Mouse (Mus musculus): ENCODE measurements at regions not wholly inside any gene's neighbourhood (a gene's known extent, or its start where the extent isn't known, plus 50 kb on each side); places are given as distances from the start of the nearest gene placed in this dataset.
A peak's percentile ranks its signal among the peaks of the same experiment; 100 is the strongest.

DNA sequence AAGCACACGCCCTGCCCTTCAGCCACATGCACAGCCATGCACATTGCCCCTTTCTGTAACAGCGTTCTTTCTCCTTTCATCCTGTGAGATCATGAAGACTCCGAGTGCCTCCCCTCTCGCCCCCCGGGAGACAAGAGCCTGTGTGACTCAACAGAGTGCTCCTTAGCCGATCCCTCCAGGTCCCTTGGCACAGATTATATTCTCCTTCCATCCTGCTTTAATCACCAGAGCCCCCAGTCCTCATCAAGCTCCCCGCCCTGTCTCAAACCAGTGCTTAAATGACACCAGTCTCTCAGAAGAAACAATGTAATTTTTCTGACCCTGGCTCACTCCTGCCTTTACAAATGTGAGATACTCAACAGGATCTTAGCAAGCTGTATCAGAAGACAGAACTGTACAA, 155.5 kb downstream of the Plpp3 start:
- Histone ChIP-seq H3K4me2 (no peak overlapping the region), H3K9me3 (ENCODE audit: low read depth, low read length) (no peaks in the 10 kb centered on the region), H3K4me1 (ENCODE audit: insufficient read depth) (no peaks in the 10 kb centered on the region), H3K36me3 (ENCODE audit: insufficient read depth) (no peaks in the 10 kb centered on the region), H3K4me3 (ENCODE audit: low read depth, low read length) (no peak overlapping the region), H3K9ac (no peak overlapping the region), H3K27ac (ENCODE audit: low read depth) (no peak overlapping the region), H3K27me3 (ENCODE audit: insufficient read depth, low read length) (no peaks in the 10 kb centered on the region)
- DNase-seq = no peak
- no peak for TF ChIP-seq CTCF (IDR thresholded peaks at IDR 0.05; ENCODE audit: low read depth)
- WGBS = 73% methylated on average over 7 of the region's 7 CpGs
- ATAC-seq (ENCODE audit: insufficient read depth) = no peak

DNA sequence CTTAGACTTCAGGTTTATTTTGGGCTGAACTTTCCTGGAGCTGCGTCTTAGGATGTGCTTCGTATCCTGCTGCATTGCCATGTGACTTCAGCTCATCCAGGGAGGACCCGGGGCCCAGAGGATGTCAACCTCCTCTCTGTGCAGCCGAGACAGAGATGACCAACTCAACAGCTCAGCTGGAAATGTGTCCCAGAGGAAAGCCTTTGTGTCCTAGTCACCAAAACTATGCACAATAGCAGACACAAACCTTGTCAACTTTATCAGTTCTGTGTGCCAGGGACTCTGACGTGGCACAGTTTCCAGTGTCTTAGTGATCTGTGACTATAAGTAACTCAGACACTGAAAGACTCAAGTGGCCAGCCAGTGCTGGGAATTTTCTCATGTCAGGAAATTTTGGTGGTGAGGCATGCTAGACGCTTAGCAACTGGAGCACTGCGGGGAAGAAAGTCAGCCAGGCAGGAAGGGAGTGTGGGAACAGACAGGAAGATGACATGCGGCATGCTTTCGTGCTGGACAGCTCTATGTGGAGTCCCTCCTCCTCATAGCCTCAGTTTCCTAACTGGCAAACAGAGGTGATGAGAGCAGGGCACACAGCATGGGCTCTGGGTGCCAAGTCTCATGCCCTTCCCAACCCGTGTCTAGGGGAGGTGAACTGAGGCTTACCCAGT, 156.1 kb downstream of the Plpp3 start:
- Histone ChIP-seq H3K4me1 (ENCODE audit: insufficient read depth) (no peaks in the 10 kb centered on the region), H3K4me3 (ENCODE audit: low read depth, low read length) (no peak overlapping the region), H3K27me3 (ENCODE audit: insufficient read depth, low read length) (no peaks in the 10 kb centered on the region), H3K27ac (ENCODE audit: low read depth) (no peak overlapping the region), H3K4me2 (no peak overlapping the region), H3K9me3 (ENCODE audit: low read depth, low read length) (no peaks in the 10 kb centered on the region), H3K9ac (no peak overlapping the region), H3K36me3 (ENCODE audit: insufficient read depth) (no peaks in the 10 kb centered on the region)
- no peak for TF ChIP-seq CTCF (IDR thresholded peaks at IDR 0.05; ENCODE audit: low read depth)
- DNase-seq (no peak), ATAC-seq (ENCODE audit: insufficient read depth) (no peak)
- WGBS = 59% methylated on average over 10 of the region's 10 CpGs

DNA sequence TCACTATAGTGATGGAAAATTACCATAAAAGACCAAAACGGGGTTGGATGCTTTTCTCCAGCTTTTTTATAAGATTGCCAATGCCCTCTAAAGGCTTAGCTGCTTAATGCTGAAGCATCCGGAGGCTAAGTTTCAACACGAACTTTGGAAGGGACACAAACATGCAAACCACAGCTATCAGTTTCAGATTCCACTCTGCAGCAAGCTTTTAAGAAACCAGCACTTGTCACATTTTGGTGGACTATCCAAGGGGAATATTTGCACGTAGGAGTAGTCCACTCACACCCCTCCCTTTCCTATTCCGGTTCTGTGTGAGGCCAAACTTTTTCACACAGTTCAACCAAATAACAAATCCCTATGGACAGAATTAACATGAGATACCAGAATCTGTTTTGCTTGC, 157.9 kb downstream of the Plpp3 start:
- ATAC-seq (ENCODE audit: insufficient read depth) (no peak), DNase-seq (no peak)
- Histone ChIP-seq H3K4me1 (ENCODE audit: insufficient read depth) (no peaks in the 10 kb centered on the region), H3K4me3 (ENCODE audit: low read depth, low read length) (no peak overlapping the region), H3K4me2 (no peak overlapping the region), H3K9ac (no peak overlapping the region), H3K27me3 (ENCODE audit: insufficient read depth, low read length) (no peaks in the 10 kb centered on the region), H3K36me3 (ENCODE audit: insufficient read depth) (no peaks in the 10 kb centered on the region), H3K27ac (ENCODE audit: low read depth) (no peak overlapping the region), H3K9me3 (ENCODE audit: low read depth, low read length) (no peaks in the 10 kb centered on the region)
- 60% methylated on average over 5 of the region's 5 CpGs for WGBS
- TF ChIP-seq CTCF (IDR thresholded peaks at IDR 0.05; ENCODE audit: low read depth) = no peak

GRCm38 (mm10) chr4:105316478-105317206, 159.5 kb downstream of the Plpp3 start:
- no peaks in the 10 kb centered on the region for H3K36me3 ChIP-seq (ENCODE audit: insufficient read depth)
- 53% methylated on average over 12 of the region's 12 CpGs for WGBS
- ATAC-seq (ENCODE audit: insufficient read depth) = no peak
- H3K27ac ChIP-seq (ENCODE audit: low read depth) = no peak overlapping the region
- H3K9ac ChIP-seq = no peak overlapping the region
- H3K4me2 ChIP-seq = no peak overlapping the region
- no peak overlapping the region for H3K4me3 ChIP-seq (ENCODE audit: low read depth, low read length)
- H3K27me3 ChIP-seq (ENCODE audit: insufficient read depth, low read length) = no peaks in the 10 kb centered on the region
- no peaks in the 10 kb centered on the region for H3K9me3 ChIP-seq (ENCODE audit: low read depth, low read length)
- peak; percentile 47 for DNase-seq
- H3K4me1 ChIP-seq (ENCODE audit: insufficient read depth) = no peaks in the 10 kb centered on the region
- peak; percentile 47 for TF ChIP-seq CTCF (IDR thresholded peaks at IDR 0.05; ENCODE audit: low read depth)

DNA sequence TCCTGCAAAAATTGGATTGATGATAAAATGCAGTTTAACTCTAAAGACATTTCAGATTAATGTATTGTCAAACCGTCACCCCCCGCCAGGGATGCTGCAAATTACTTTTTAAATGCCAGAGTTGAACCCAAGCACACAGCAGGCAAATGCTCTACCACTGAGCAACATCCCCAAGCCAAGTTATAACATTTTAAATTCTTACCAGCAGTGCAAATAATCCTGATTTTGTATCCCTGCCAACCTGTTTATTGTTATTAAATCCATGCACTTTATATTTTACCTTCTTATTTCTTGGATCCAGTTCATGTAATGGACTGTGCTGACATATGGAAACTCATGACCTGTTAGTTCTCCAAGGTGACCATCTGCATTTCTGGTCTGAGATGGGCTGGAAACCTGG, 161.3 kb downstream of the Plpp3 start:
- H3K9me3 ChIP-seq (ENCODE audit: low read depth, low read length) = no peaks in the 10 kb centered on the region
- no peak overlapping the region for H3K9ac ChIP-seq
- DNase-seq = no peak
- no peak for TF ChIP-seq CTCF (IDR thresholded peaks at IDR 0.05; ENCODE audit: low read depth)
- 67% methylated on average over 2 of the region's 2 CpGs for WGBS
- no peaks in the 10 kb centered on the region for H3K27me3 ChIP-seq (ENCODE audit: insufficient read depth, low read length)
- no peaks in the 10 kb centered on the region for H3K36me3 ChIP-seq (ENCODE audit: insufficient read depth)
- H3K4me1 ChIP-seq (ENCODE audit: insufficient read depth) = no peaks in the 10 kb centered on the region
- no peak overlapping the region for H3K4me2 ChIP-seq
- no peak overlapping the region for H3K27ac ChIP-seq (ENCODE audit: low read depth)
- ATAC-seq (ENCODE audit: insufficient read depth) = no peak
- H3K4me3 ChIP-seq (ENCODE audit: low read depth, low read length) = no peak overlapping the region

DNA sequence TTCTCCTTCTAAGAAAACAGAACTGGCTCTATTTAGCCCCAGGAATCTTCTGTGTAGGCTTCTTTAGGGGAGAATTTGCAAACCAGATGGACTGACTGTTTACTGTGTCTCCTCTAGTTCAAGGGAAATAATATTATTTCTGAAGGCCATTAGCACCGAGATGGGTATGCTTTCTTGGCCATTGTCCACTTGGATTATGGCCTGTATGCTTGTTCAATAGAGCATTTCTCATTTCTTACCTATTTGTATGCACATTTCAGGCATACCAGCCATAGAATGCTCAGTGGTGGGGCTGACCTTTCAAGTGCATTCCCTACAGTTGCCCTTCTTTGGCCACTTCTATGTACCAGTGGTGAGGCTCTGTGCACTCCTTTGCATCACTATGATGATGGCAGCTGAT, 166.3 kb downstream of the Plpp3 start:
- Histone ChIP-seq H3K27ac (ENCODE audit: low read depth) (no peak overlapping the region), H3K4me3 (ENCODE audit: low read depth, low read length) (no peak overlapping the region), H3K4me2 (no peak overlapping the region), H3K36me3 (ENCODE audit: insufficient read depth) (no peaks in the 10 kb centered on the region), H3K9me3 (ENCODE audit: low read depth, low read length) (no peaks in the 10 kb centered on the region), H3K9ac (no peak overlapping the region), H3K27me3 (ENCODE audit: insufficient read depth, low read length) (no peaks in the 10 kb centered on the region), H3K4me1 (ENCODE audit: insufficient read depth) (no peaks in the 10 kb centered on the region)
- 56% methylated on average over 1 of the region's 1 CpGs for WGBS
- ATAC-seq (ENCODE audit: insufficient read depth) = no peak
- no peak for DNase-seq
- no peak for TF ChIP-seq CTCF (IDR thresholded peaks at IDR 0.05; ENCODE audit: low read depth)

GRCm38 (mm10) chr4:105326989-105327388, 169.8 kb downstream of the Plpp3 start:
- ATAC-seq (ENCODE audit: insufficient read depth) = no peak
- H3K4me3 ChIP-seq (ENCODE audit: low read depth, low read length) = no peak overlapping the region
- no peak overlapping the region for H3K27ac ChIP-seq (ENCODE audit: low read depth)
- H3K9ac ChIP-seq = no peak overlapping the region
- H3K4me2 ChIP-seq = no peak overlapping the region
- H3K4me1 ChIP-seq (ENCODE audit: insufficient read depth) = 0 out of 2 replicates have a peak, but pooled peaks cover 4% of the 10 kb centered on the region
- 62% methylated on average over 3 of the region's 3 CpGs for WGBS
- DNase-seq = no peak
- H3K9me3 ChIP-seq (ENCODE audit: low read depth, low read length) = no peaks in the 10 kb centered on the region
- no peak for TF ChIP-seq CTCF (IDR thresholded peaks at IDR 0.05; ENCODE audit: low read depth)
- H3K36me3 ChIP-seq (ENCODE audit: insufficient read depth) = no peaks in the 10 kb centered on the region
- no peaks in the 10 kb centered on the region for H3K27me3 ChIP-seq (ENCODE audit: insufficient read depth, low read length)

All from lung, embryonic 14.5 days (tissue).